Mouse (Mus musculus) natural killer cell, adult 2 months (primary cell): ENCODE results near the gene Rgp1.
A peak's percentile ranks its signal among the peaks of the same experiment; 100 is the strongest.

Source experiments
- DNase-seq, 2 experiments: peaks; one replicate each; pipeline ENCODE4 v3.0.0; 2022; ENCODE audit warnings: low spot score in 2 of 2

Gene Rgp1

DNA sequence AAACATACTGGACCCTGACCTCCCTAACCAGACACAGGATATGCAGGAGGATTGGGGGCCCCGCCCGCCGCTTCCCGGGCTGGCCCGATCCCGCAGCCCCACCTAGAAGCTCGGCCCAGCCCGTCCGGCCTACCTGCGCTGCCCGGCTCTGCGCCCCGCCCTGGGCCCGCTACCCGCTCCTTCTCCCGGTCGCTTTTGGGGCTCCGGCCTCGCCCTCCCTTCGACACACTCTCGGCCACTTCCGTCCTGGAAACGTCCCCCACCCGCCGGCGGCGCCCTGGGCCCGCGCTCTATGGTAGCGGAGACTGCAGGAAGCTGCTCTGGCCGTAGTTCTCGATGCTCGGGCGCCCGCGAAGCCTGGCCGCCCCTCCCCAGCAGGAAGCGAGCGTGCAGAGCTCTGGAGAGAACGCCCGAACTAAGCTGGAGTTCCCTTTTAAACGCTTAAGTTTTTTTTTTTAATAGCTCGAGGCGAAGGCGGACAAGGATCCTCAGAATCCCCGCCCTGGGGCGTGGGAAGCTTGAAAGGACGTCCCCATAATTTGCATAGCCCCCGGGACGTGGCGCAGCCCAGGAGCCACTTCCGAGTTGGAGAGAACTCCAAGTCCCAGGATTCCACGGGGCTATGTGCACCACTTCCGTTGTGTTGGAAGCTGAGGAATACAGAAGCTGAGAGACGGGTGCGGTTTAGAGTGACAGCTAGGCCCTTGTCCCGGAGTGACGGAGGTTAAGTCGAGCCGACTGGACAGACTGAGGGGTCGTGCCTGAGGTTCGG, 16.3 kb upstream of the Rgp1 start, which contains the start of the genes Creb3 and Tln1:
TSS of gene Creb3 (plus strand) at position 336 of the 772 bp plus-strand sequence.
TSS of gene Tln1 (minus strand) at position 695 of the 772 bp plus-strand sequence.
- DNase-seq, result peak; percentile 93 to 94

DNA sequence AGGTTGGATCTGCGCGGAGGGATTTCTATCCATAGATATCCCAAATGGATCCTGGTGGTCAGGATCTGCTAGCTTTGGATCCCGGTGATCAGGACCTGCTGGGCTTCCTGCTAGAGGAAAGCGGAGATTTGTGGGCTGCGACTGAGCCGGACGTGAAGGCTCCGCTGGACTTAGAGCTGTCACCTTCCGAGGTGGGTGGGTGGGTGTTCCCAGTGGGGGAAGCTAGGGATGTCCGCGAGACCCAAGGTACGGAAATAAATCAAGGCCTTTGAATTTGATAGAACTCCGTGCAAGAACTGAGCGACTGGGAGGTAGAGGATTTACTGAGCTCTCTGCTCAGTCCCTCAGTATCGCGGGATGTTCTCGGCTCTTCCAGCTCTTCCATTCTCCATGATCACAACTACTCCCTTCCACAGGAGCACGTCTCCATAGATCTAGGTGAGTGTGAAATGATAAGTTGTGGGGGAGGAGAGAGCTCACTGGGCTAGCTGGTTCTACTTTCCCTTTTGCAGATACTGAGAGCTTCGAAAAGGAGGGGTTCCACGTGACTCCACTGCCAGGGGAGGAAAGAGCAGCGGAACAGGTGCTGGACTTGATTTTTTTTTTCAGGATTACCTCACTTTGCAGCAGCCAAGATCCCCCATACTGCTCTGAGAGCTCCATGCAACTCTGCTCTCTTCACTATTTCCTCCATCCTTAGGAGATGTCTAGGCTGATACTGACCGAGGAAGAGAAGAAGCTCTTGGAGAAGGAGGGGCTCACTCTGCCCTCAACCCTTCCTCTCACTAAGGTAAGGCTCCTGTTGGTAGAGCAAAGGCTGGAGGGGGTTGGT, 15.5 kb upstream of the Rgp1 start:
- no peak for DNase-seq

DNA sequence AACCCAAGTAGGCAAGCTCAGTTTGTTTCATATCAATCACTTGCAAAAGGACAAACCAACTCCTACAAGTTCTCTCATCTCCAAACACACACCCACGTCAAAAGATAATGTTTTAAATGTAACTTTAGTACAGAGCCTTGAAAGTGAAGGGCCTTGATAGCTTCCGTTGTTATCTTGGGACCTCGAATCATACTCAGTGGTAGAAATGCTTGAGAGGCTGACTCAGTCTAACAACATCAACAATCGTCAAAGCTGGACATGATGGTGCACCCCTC, 15.0 kb upstream of the Rgp1 start:
- DNase-seq, result no peak

DNA sequence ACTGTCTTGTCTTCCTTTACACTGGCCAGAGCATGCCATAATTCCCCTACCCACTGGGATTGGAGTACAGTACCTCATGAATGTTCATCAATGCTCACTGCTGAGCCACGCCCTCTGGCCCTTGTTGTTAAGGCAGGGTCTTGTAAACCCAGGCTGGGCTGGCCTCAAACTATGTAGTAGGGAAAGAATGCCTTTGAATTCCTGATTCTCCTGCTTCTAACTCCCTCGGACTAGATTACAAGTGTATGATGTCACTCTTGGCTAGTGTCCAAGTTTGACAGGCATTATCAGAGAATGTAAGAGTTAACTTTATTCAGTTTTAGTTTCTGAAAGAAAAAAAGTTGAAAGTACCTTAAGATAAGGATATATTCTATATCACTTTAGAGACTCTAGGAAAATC, 14.3 kb upstream of the Rgp1 start:
- DNase-seq, result no peak

DNA sequence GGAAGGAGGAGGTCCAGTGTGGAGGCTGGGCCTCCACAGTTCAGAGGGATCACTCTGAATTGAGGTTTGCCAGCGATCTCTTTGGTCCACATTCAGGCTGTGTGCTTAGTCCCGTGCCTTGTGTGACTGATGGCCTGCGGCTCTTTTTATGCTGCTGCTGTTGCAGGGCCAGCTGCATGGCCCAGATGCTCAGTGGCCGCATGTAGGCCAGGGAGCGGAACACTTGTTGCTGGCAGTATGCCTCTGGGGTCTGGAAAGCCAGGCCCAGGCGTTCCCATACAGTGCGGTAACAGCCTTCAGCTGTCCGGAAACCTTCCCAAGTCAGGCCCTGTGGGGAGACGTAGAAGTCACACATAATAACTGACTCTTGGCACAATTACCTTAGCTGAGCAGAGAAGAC, 11.4 kb upstream of the Rgp1 start:
- DNase-seq, result no peak

DNA sequence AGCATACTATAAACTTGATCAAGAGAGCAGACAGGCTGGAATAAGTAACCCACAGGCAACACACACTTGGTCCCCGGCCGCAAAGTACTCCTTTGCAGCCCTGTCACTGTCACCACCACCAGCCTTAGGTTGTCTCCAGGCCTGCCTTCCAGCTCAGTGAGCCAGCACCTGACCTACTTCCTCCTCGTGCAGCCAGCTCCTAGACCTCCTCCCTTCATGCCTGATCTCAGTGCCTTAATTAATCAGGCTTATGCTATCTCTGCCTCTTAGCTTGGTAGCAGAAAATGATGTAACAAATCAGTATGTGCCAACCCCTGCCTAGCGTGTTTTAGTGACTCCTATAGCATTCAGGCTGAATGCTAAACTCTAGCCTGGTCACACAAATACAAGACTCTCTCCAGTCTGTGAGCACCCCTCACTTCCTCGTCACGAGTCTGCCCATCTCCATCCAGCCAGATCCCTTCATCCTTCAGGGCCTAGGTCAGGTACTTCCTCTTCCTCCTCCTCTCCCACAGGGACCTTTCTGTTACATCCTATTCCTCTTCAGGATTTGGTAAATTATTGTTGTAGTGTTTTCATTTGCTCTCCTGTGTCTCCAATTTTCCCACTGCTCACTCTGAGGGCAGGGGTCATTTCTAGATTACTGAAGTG, 7.0 kb upstream of the Rgp1 start:
- DNase-seq, result no peak

DNA sequence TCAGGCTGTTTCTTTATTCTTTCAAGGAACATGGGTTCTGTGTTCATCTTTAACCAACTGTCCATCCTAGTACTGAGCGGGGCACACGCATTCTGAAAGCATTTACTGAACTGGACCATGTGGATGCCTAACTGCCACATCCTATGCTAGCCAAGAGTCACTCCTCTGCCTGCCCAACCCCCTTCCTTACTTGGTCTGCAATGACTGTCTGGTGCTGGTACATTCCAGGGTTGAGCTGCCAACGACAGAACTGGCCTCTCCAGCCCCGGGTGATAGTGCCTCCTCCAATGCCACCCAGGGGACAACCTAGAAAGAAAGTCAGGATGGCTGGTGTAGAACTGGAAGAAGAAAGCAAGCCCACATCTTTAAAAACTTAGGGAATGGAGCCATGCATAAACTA, 5.0 kb upstream of the Rgp1 start:
- no peak for DNase-seq

DNA sequence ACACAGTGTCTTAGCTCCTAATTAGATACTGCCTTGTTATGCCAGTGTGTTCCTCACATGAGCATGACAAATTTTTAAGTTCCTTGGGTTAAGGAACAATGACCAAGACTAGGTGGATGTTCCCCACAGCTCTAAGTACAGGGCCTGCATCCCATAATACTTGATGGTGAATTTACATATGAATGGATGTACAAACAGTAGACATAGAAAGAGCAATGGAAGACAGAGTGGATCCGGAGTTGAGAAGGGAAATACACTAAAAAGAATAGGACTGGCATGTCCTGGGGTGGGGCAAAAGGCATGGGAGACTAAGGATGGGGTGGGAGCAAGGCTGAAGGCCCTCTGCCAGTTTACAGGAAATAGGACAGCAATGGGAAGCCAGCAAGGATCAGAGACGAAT, 3.2 kb upstream of the Rgp1 start:
- DNase-seq, result no peak

DNA sequence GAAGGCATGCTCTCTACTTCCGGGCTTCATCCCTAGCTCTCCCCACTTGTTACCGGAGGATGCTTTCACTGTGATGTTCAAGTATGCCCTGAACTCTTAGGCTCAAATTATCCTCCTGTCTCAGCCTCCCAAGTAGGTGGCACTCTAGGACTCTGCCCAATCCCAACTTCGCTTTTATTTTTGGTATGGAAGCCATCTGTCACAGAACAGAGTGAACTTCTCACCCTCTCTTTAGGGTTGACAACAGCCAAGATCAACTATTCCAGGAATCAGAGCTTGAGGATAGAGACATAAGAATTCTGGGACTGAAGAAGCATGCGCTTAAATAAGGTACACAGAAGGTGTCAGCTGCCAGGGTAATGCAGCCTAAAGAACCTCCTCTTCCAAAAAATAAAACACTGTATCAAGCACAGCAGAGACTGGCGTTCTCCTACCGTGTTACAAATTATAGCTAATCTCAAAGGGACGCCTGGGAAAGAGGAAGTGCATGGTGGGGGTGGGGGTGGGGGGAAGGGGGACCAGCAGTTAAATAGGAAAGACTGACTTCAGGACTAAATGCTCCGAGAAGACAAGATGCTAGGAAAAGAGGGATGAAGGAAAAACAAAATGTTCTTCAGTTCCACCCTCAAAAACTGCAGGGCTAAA, 1.2 kb upstream of the Rgp1 start:
- DNase-seq, result no peak

DNA sequence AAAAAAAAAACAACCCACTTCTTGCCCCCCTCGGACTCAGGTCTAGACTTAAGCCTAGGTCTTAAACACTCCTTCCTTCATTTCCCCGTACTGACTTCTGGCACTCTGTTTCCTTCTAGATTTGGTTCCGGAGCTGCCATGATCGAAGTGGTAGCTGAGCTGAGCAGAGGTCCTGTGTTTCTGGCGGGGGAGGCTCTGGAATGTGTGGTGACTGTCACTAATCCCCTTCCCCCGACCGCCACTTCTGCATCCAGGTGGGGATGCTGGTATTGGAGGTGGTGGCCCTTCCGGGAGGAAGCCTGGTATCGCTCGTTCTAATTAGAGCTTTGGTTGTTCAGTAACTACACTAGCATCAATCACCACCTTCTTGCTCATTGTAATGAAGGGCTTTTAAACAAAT, 741 bp downstream of the Rgp1 start:
- DNase-seq, result no peak

DNA sequence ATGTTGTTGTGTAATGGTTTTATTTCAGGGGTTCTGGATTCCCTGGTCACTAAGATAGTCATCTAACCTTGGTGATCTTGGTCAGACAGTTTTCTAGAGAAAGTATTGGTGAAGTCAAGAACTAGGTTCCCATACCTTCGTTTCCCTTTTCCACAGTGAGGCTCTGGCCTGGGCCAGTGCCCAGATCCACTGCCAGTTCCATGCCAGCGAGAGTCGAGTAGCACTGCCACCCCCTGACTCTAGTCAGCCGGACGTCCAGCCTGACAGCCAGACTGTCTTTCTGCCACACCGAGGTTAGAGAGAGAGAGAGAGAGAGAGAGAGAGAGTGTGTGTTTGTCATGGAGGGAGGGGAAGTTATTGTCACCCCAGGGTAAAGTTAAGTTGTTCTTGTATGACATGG, 1.2 kb downstream of the Rgp1 start:
- no peak for DNase-seq

DNA sequence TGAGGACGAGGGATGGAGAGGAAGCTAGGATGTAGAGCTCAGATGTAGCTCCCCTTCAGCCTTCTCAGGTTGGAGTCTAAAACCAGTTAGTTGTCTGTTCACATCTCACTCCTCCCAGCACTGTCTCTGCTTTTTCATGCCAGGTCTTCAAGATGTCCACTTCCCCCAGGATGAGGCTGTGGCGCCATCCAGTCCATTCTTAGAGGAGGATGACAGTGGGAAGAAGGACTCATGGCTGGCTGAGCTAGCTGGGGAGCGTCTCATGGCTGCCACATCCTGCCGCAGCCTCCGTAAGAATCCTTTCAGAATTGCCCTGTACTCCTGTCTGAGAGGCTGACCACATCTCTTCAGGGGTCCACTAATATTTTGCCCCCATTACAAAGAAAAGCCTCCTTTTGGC, 2.2 kb downstream of the Rgp1 start:
- no peak for DNase-seq

DNA sequence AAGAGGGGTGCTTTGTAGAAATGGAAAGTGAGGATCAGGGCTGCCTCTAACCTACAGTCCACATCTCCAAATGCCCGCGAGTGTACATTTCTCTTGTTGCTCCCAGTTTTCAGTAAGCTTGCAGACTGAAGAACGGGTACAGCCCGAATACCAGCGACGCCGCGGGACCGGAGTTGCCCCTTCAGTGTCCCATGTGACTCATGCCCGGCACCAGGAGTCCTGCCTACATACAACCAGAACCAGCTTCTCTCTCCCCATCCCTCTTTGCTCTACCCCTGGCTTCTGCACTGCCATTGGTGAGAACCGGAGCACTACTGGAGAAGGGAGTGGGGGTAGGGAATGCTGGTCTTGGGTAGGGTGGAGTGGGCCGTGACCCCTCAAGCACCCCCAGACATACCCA, 2.9 kb downstream of the Rgp1 start:
- no peak for DNase-seq

DNA sequence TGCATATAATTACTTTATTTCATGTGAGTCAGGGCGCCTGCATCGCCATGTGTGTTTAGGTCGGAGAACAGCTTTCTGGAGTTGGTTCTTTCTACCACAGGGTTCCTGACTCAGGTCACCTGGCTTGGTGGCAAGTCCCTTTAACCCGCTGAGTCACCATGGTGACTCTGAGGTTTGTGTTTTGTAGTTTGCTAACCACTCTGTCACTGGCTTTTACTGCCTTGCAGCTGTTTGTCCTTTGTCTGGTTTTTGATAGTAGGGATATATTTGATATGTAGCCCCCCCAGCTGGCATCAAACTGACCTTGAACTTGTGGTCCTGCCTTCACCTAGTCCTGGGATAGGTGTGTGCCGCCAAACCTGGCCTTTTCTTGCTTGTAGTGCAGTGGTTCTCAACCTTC, 3.7 kb downstream of the Rgp1 start:
- DNase-seq, result no peak

DNA sequence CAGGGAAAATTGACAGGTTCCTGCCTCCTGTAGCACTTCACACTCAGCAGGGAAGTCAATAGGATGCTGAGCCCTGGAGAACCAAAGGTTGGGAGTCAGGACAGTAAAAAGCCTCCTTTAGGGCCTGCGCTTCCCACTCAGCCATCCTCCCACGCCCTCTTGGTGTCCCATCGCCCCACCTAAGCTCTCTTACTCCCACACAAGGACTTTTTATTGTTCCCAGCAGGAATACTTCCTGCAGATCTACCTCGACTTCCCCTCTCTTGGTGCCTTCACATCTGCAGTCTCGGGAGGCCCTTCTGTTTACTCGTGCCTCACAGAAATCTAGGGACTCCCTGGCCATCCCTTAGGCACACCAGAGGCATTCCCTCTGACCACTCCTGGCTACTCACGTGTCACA, 4.9 kb downstream of the Rgp1 start:
- DNase-seq, result no peak

DNA sequence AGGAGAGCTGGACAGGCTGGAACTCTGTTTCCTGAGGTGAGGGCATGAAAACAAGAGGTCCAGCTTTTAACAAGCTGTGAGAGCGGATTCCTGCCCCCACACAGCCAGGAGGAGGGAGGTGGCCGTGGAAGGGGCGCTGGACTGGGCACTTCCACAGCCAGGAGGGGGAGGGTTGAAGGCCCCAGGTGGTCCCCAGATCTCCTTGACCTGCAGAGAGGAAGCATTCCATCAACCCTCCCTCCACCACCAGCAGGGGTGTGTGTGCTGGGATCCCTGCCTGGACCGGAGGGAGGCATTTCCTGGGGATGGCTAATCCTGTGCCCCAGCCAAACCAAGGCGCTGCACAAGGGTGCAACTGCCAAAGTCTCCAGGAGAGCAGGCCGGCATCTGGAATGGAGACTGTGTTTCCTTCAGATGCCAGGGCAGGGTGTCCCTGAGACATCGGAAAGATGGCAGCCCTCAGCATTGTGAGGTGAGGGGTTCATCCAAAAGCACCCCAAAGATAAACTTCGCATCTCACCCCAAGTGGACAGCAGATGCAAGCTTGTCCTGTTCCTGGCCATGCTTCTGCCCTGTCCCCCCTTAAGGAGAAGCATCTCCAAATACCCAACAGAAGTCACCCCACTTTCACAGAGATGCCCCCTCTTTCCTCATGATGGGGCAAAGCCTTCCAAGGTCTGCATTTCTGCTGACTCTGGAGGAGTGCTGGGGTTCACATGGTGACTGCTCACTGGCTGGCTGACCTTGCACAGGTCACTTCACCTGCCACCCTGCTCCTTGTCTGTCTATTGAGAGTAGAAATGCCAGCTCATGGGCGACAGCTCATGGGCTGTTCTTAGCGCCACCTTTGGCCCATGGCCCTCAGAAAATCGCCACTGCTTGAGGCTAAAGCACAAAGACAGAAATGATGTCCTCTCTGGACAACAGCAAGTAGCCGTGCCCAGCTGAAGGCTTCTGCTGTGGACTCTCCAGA, 6.2 kb downstream of the Rgp1 start, which contains the start of gene Msmp:
TSS of gene Msmp (minus strand) at position 51 of the 973 bp plus-strand sequence.
- no peak for DNase-seq

DNA sequence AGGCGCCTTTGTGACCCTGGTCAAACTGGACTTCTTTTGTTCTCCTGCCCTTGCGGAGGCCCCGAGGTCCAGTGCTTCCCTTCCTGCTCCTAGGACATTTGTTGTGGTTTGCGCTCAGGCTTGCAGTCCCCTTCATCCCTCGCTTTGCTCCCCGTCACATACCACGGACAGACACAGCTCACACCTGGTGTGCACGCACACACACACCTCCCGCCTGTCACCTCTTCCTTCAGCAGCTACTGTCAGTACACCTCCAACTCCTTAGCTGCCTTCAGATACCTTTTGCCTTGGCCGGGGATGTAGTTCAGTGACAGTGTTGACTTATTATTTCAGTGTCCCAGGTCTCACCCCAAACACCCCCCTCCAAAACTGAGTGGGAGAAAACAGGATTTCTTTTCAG, 7.2 kb downstream of the Rgp1 start:
- DNase-seq, result no peak

DNA sequence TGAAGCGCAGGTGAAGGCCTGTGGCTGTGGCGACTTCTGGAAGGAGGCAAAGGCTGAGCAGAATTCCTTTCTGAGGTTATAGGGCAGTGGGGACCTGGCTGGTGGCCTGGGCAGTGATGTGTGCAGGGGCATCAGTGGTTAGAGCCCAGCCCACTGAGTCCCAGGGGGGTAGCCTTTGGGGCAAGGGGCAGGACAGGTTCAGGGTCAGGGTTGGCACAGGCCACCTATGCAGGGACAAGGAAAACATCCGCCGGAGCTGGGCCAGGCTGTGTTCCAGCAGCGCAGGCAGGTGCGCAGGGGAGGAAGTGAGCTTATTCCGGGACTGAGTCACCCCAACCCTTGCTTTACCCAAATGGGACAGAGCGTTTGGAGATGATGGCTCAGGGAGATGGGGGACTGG, 7.9 kb downstream of the Rgp1 start:
- no peak for DNase-seq

DNA sequence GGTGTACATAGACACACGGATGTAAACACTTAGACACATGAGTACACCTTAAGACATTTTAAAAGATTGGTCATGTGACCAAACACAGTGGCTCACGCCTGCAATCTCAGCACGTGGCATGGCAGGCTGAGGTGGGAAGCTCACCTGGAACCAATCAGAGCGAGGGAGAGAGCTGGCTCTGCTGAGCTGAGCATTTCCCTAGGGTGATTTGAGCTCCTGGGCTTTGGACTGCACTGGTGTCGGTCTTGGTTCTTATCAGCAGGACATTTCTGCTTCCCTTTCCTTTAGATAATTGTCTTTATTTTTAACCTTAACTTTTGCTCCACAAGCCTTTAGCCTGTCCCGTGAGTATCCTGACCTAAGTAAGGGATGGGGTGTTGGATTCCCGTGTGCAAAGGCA, 9.2 kb downstream of the Rgp1 start:
- DNase-seq, result no peak

DNA sequence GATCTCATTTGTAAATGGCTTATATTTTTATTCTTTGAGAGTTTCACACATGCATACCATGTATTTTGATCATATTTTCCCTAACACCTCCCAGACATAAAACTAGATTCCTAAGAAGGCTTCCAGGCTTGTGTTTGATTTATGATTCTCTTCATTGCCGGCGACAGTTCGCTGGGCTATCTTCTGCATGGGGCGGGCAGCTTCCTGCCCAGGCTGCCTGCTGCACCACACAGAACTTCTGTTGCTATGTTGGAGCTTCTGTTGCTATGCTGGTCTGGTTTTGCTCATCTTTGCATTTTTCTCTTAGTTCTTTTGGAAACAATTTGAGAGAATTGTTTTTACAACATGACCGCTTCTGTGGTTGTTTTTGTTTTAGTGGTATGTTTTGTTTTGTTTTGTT, 13.0 kb downstream of the Rgp1 start:
- DNase-seq, result no peak

DNA sequence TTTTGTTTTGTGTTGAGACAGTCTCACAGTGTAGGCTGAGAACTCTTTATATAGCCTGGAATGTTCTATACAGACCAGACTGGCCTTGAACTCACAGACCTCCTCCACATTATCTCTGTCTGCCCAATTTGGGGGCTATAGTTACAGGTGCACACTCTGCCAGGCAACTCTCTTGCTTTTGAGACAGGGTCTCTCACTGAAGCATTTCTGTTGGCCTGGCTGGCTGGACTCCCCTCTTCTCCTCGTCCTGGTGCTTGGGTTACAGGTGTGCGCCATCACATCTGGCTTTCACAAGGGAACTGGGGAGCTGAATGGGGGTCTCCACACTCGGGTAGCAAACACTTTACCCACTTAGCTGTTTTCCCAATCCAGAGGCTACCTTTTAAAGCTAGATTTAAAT, 13.4 kb downstream of the Rgp1 start:
- DNase-seq, result no peak
